Mouse (Mus musculus): ENCODE results near the gene Hadh.

Hadh gene

GRCm38 (mm10) chr3:131294503-131294902 is 22.6 kb upstream of the Hadh start:
- no peak for TF ChIP-seq GATA4 (IDR thresholded peaks at IDR 0.05; ENCODE audit: insufficient replicate concordance, low read length)

- no peak for TF ChIP-seq GATA4 (IDR thresholded peaks at IDR 0.05; ENCODE audit: insufficient replicate concordance, low read length)
These were observed 21.1 kb upstream of the Hadh start for GRCm38 (mm10) chr3:131292959-131293358.

- no peak for TF ChIP-seq GATA4 (IDR thresholded peaks at IDR 0.05; ENCODE audit: insufficient replicate concordance, low read length)
These were observed 20.4 kb upstream of the Hadh start for GRCm38 (mm10) chr3:131292349-131292748.

- no peak for TF ChIP-seq GATA4 (IDR thresholded peaks at IDR 0.05; ENCODE audit: insufficient replicate concordance, low read length)
These were observed 20.0 kb upstream of the Hadh start for GRCm38 (mm10) chr3:131291890-131292289.

GRCm38 (mm10) chr3:131274151-131274550 is 2.2 kb upstream of the Hadh start:
- TF ChIP-seq GATA4 (IDR thresholded peaks at IDR 0.05; ENCODE audit: insufficient replicate concordance, low read length): no peak

- TF ChIP-seq GATA4 (IDR thresholded peaks at IDR 0.05; ENCODE audit: insufficient replicate concordance, low read length): no peak
These were observed 636 bp upstream of the Hadh start for GRCm38 (mm10) chr3:131272374-131273100.

GRCm38 (mm10) chr3:131271157-131271556 is 744 bp downstream of the Hadh start:
- peak; percentile 69 for TF ChIP-seq GATA4 (IDR thresholded peaks at IDR 0.05; ENCODE audit: insufficient replicate concordance, low read length)

GRCm38 (mm10) chr3:131270381-131270780 is 1.5 kb downstream of the Hadh start:
- TF ChIP-seq GATA4 (IDR thresholded peaks at IDR 0.05; ENCODE audit: insufficient replicate concordance, low read length): no peak

- TF ChIP-seq GATA4 (IDR thresholded peaks at IDR 0.05; ENCODE audit: insufficient replicate concordance, low read length): no peak
These were observed 5.4 kb downstream of the Hadh start for GRCm38 (mm10) chr3:131266366-131267050.

- TF ChIP-seq GATA4 (IDR thresholded peaks at IDR 0.05; ENCODE audit: insufficient replicate concordance, low read length): no peak
These were observed 6.4 kb downstream of the Hadh start for GRCm38 (mm10) chr3:131265516-131265915.

- TF ChIP-seq GATA4 (IDR thresholded peaks at IDR 0.05; ENCODE audit: insufficient replicate concordance, low read length): no peak
These were observed 8.0 kb downstream of the Hadh start for GRCm38 (mm10) chr3:131263766-131264486.

GRCm38 (mm10) chr3:131260418-131260817 is 11.5 kb downstream of the Hadh start:
- TF ChIP-seq GATA4 (IDR thresholded peaks at IDR 0.05; ENCODE audit: insufficient replicate concordance, low read length): no peak

GRCm38 (mm10) chr3:131259392-131259965 is 12.4 kb downstream of the Hadh start:
- TF ChIP-seq GATA4 (IDR thresholded peaks at IDR 0.05; ENCODE audit: insufficient replicate concordance, low read length): no peak

GRCm38 (mm10) chr3:131258921-131259320 is 13.0 kb downstream of the Hadh start:
- TF ChIP-seq GATA4 (IDR thresholded peaks at IDR 0.05; ENCODE audit: insufficient replicate concordance, low read length): no peak

- TF ChIP-seq GATA4 (IDR thresholded peaks at IDR 0.05; ENCODE audit: insufficient replicate concordance, low read length): no peak
These were observed 16.4 kb downstream of the Hadh start for GRCm38 (mm10) chr3:131255399-131255981.
